Mouse (Mus musculus) MN1 (cell line): ENCODE results near the gene Gm614.
A peak's percentile ranks its signal among the peaks of the same experiment; 100 is the strongest.

Source experiments
- DNase-seq: peaks from one replicate; pipeline ENCODE4 v3.0.0-alpha.2; 2016; ENCODE audit warnings: low spot score

Gene Gm614

GRCm38 (mm10) chrX:101263892-101264291, at the start of gene Gm614:
Gene Gm614 (minus strand): TSS chrX:101263992.
- DNase-seq, result no peak

GRCm38 (mm10) chrX:101309299-101309698, 45.5 kb upstream of the Gm614 start:
- no peak for DNase-seq

GRCm38 (mm10) chrX:101304646-101305045, 40.9 kb upstream of the Gm614 start:
- no peak for DNase-seq

GRCm38 (mm10) chrX:101301654-101302053, 37.9 kb upstream of the Gm614 start:
- no peak for DNase-seq

GRCm38 (mm10) chrX:101300427-101301030, 36.7 kb upstream of the Gm614 start:
- no peak for DNase-seq

- DNase-seq, result no peak
Measured at GRCm38 (mm10) chrX:101299473-101300426, 36.0 kb upstream of the Gm614 start.

- DNase-seq, result no peak
Measured at GRCm38 (mm10) chrX:101299055-101299454, 35.3 kb upstream of the Gm614 start, which contains the start of gene Nlgn3. Gene Nlgn3 (plus strand): TSS chrX:101299168.

GRCm38 (mm10) chrX:101290111-101290510, 26.3 kb upstream of the Gm614 start:
- no peak for DNase-seq

- no peak for DNase-seq
Measured at GRCm38 (mm10) chrX:101289037-101289436, 25.2 kb upstream of the Gm614 start.

- no peak for DNase-seq
Measured at GRCm38 (mm10) chrX:101288432-101288831, 24.6 kb upstream of the Gm614 start.

GRCm38 (mm10) chrX:101287543-101287942, 23.8 kb upstream of the Gm614 start:
- no peak for DNase-seq

- no peak for DNase-seq
Measured at GRCm38 (mm10) chrX:101285953-101286670, 22.3 kb upstream of the Gm614 start.

GRCm38 (mm10) chrX:101285534-101285933, 21.7 kb upstream of the Gm614 start:
- DNase-seq, result peak; percentile 37

GRCm38 (mm10) chrX:101282813-101283212, 19.0 kb upstream of the Gm614 start:
- no peak for DNase-seq

GRCm38 (mm10) chrX:101273875-101274738, 10.3 kb upstream of the Gm614 start, which contains the start of gene Med12:
Gene Med12 (plus strand): TSS chrX:101274030.
- peak; percentile 87 for DNase-seq

- DNase-seq, result no peak
Measured at GRCm38 (mm10) chrX:101273410-101273809, 9.6 kb upstream of the Gm614 start.

GRCm38 (mm10) chrX:101268755-101269124, 4.9 kb upstream of the Gm614 start, which contains the start of gene Gm20489:
Gene Gm20489 (minus strand): TSS chrX:101269023.
- DNase-seq, result no peak

GRCm38 (mm10) chrX:101268025-101268754, 4.4 kb upstream of the Gm614 start, which contains the start of gene Il2rg:
Gene Il2rg (minus strand): TSS chrX:101268255.
- DNase-seq, result no peak

GRCm38 (mm10) chrX:101266631-101267030, 2.8 kb upstream of the Gm614 start:
- DNase-seq, result no peak
